Mouse (Mus musculus): Measurements from ENCODE around the gene St7.
A peak's percentile ranks its signal among the peaks of the same experiment; 100 is the strongest.

St7 gene

GRCm38 (mm10) chr6:17895562-17895961 lies 202.8 kb downstream of the St7 start:
- no peak for DNase-seq (ENCODE audit: low spot score in 2 of 2)

- DNase-seq (ENCODE audit: low spot score in 2 of 2) = no peak
Measured at GRCm38 (mm10) chr6:17898539-17898938, 205.8 kb downstream of the St7 start.

GRCm38 (mm10) chr6:17903355-17903754 lies 210.6 kb downstream of the St7 start:
- DNase-seq (ENCODE audit: low spot score in 2 of 2) = no peak

- DNase-seq (ENCODE audit: low spot score in 2 of 2) = no peak
Measured at GRCm38 (mm10) chr6:17905776-17906175, 213.0 kb downstream of the St7 start.

- no peak for DNase-seq (ENCODE audit: low spot score in 2 of 2)
Measured at GRCm38 (mm10) chr6:17906289-17906688, 213.6 kb downstream of the St7 start.

- no peak for DNase-seq (ENCODE audit: low spot score in 2 of 2)
Measured at GRCm38 (mm10) chr6:17912312-17912711, 219.6 kb downstream of the St7 start.

GRCm38 (mm10) chr6:17912825-17913224 lies 220.1 kb downstream of the St7 start:
- DNase-seq (ENCODE audit: low spot score in 2 of 2) = no peak

GRCm38 (mm10) chr6:17913315-17913714 lies 220.6 kb downstream of the St7 start:
- DNase-seq (ENCODE audit: low spot score in 2 of 2) = no peak

GRCm38 (mm10) chr6:17914300-17914699 lies 221.6 kb downstream of the St7 start:
- no peak for DNase-seq (ENCODE audit: low spot score in 2 of 2)

- no peak for DNase-seq (ENCODE audit: low spot score in 2 of 2)
Measured at GRCm38 (mm10) chr6:17917233-17917632, 224.5 kb downstream of the St7 start.

GRCm38 (mm10) chr6:17922180-17922579 lies 229.4 kb downstream of the St7 start:
- no peak for DNase-seq (ENCODE audit: low spot score in 2 of 2)

- DNase-seq (ENCODE audit: low spot score in 2 of 2) = no peak
Measured at GRCm38 (mm10) chr6:17922967-17923366, 230.2 kb downstream of the St7 start.

GRCm38 (mm10) chr6:17923370-17923769 lies 230.6 kb downstream of the St7 start:
- DNase-seq (ENCODE audit: low spot score in 2 of 2) = no peak

- DNase-seq (ENCODE audit: low spot score in 2 of 2) = no peak
Measured at GRCm38 (mm10) chr6:17923894-17924505, 231.3 kb downstream of the St7 start.

- DNase-seq (ENCODE audit: low spot score in 2 of 2) = peak in 1 of 2 experiments; percentile 17
Measured at GRCm38 (mm10) chr6:17925267-17925666, 232.5 kb downstream of the St7 start.

GRCm38 (mm10) chr6:17927746-17928145 lies 235.0 kb downstream of the St7 start:
- DNase-seq (ENCODE audit: low spot score in 2 of 2) = no peak

GRCm38 (mm10) chr6:17931187-17931586 lies 238.5 kb downstream of the St7 start:
- no peak for DNase-seq (ENCODE audit: low spot score in 2 of 2)

- DNase-seq (ENCODE audit: low spot score in 2 of 2) = no peak
Measured at GRCm38 (mm10) chr6:17931835-17932234, 239.1 kb downstream of the St7 start.

- DNase-seq (ENCODE audit: low spot score in 2 of 2) = no peak
Measured at GRCm38 (mm10) chr6:17932806-17933205, 240.1 kb downstream of the St7 start.

GRCm38 (mm10) chr6:17938631-17939346 lies 246.1 kb downstream of the St7 start:
- no peak for DNase-seq (ENCODE audit: low spot score in 2 of 2)

GRCm38 (mm10) chr6:17941916-17942315 lies 249.2 kb downstream of the St7 start:
- no peak for DNase-seq (ENCODE audit: low spot score in 2 of 2)

GRCm38 (mm10) chr6:17942344-17942743 lies 249.6 kb downstream of the St7 start:
- no peak for DNase-seq (ENCODE audit: low spot score in 2 of 2)

GRCm38 (mm10) chr6:17943877-17944617 lies 251.3 kb downstream of the St7 start:
- no peak for DNase-seq (ENCODE audit: low spot score in 2 of 2)
